Mouse (Mus musculus) left cerebral cortex, postnatal 14 days (tissue): ENCODE results near the gene Fbxl21. TPM values are rescaled to one million over a fixed set of nuclear protein-coding genes. Genes with fewer than 3 reads are reported as not detected.

Experiments used
- DNase-seq, 2 experiments: peaks; one replicate each; pipeline ENCODE4 v3.0.0; 2021 to 2022; ENCODE audit warnings: low spot score in 2 of 2, mixed read lengths in 1 of 2
- intact Hi-C: fragments of 180-260 bp; cut with DNase I; formaldehyde crosslinking; loops from one replicate; pipeline ENCODE4 v1.15.1; 2025
- total RNA-seq, 2 experiments: library from RNA; stranded (reverse); gene quantifications; 2 replicates each; pipeline ENCODE4 v1.2.3; 2021

Fbxl21 gene
- total RNA-seq, 2 experiments from 2014 or later: 3.1 to 4.0 TPM

DNA sequence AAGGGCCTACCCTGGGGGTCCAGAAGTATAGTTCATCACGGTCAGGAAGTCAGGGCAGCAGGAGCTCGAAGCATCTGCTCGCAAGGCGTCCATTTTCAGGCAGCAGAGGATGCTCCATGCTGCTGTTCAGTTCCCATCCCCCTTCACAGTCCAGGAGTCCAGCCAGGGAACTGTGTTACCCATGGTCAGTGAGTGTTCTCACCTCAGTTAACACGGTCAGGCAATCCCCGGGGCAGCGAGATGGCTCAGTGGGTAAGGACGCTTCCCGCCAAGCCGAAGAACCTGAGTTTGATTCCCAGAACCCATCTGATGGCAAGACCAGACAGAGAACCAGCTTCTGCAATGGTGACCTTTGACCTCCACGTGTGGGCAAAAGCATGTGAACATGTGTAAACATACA, 6.0 kb downstream of the Fbxl21 start:
- intact Hi-C loops: no loop called here

GRCm38 (mm10) chr13:56529031-56529430, 6.8 kb downstream of the Fbxl21 start:
- no peak for DNase-seq
- intact Hi-C loops: no loop called here

More for the DNA sequence above, 6.0 kb downstream of the Fbxl21 start:
- no peak for DNase-seq

GRCm38 (mm10) chr13:56529685-56530084, 7.4 kb downstream of the Fbxl21 start:
- DNase-seq: no peak
- intact Hi-C loops: no loop called here

DNA sequence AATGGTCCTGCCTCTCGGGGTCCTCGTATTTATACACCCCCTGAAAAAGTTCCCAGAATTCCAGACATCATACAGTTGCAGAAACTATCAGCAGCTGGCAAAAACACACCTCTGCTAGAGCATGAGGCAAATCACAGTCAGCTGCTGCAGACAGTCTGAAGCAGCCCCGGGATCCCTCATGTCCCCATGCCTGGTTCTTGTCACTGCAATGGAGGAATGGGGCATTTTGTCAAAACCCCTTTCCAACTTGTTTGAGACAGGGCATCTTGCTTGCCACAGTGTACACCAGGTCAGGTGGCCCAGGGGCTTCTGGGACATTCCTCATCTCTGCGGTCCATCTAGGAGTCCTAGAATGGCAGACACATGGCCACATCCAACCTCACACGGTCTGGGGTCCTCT, 12.7 kb downstream of the Fbxl21 start:
- no peak for DNase-seq
- intact Hi-C loops: no loop called here

GRCm38 (mm10) chr13:56535570-56535969, 13.3 kb downstream of the Fbxl21 start:
- intact Hi-C loops: no loop called here
- DNase-seq: no peak

- no peak for DNase-seq
- intact Hi-C loops: no loop called here
Measured at GRCm38 (mm10) chr13:56537026-56537425, 14.8 kb downstream of the Fbxl21 start.

- DNase-seq: peak; percentile 26 to 58
- intact Hi-C loops: no loop called here
Measured at GRCm38 (mm10) chr13:56539846-56540245, 17.6 kb downstream of the Fbxl21 start.

GRCm38 (mm10) chr13:56543805-56544204, 21.5 kb downstream of the Fbxl21 start:
- intact Hi-C loops: no loop called here
- no peak for DNase-seq

DNA sequence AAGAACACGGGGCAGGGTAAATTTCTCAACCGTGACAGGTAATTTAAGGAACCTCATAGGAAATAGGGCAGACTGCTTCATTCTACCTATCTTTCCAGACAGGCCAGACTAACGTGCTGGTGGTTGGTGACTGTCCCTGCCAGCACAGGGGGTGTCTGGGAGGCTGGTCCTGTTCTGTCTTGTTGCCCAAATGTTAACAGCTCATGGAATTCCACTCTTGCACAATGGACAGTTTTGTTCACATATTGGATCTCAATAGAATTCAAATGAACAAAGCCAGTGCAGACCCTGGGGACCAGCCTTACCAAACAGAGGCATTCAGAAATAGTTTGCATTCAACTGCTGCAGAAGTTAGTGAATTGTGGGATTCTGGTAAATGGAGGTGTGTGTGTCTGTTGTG, 22.7 kb downstream of the Fbxl21 start:
- intact Hi-C loops: no loop called here
- no peak for DNase-seq

GRCm38 (mm10) chr13:56548401-56548800, 26.1 kb downstream of the Fbxl21 start, which contains the start of gene Lect2:
Gene Lect2, minus strand, starts transcription at chr13:56548502.
- intact Hi-C loops: no loop called here
- DNase-seq: no peak

GRCm38 (mm10) chr13:56549364-56549763, 27.1 kb downstream of the Fbxl21 start:
- intact Hi-C loops: no loop called here
- DNase-seq: no peak

- DNase-seq: no peak
- intact Hi-C loops: loop anchor here (10.0 kb wide), 1 partner anchor 714 kb away; no protein-coding TSS in a partner anchor
Measured at GRCm38 (mm10) chr13:56550574-56550973, 28.3 kb downstream of the Fbxl21 start.

DNA sequence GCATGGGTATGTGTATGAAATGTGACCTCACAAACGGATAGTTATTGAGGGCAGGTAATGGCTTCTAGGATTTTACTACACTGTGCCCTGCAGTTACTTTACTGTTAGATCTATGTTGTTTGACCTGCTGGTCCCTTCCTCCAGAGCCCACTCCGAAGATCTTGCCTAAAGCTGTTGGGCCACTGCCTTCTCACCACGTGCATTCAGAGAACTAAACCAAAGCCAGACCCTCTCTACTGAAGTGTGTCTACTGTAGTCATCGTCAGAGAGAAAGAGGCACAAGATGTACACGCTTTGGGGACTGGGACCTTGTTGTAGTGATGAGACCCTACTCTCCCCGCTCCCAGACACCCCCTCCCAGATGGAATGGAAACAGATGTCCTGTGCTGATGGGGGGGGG, 29.4 kb downstream of the Fbxl21 start:
- intact Hi-C loops: loop anchor here (10.0 kb wide), 1 partner anchor 713 kb away; no protein-coding TSS in a partner anchor
- no peak for DNase-seq

DNA sequence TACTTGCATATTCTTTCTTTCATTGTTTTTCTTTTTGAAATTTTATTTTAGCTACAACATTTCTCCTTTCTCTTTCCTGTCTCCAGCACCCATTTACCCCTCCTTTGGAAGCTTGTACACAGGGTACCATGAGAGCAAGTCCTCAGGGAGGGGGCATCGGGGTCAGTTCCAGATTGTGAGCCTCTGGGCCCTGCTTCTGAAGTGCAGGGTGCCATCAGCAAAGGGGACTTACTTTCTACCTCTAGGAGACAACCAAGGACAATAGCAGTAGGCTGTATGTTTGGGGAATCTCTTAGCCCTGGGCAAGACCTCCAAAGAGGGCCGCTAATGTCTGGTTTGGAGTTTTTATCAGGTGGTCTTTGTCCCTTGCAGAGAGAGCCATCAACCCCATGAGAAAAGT, 31.7 kb downstream of the Fbxl21 start:
- DNase-seq: no peak
- intact Hi-C loops: loop anchor here (10.0 kb wide), 1 partner anchor 711 kb away; no protein-coding TSS in a partner anchor

DNA sequence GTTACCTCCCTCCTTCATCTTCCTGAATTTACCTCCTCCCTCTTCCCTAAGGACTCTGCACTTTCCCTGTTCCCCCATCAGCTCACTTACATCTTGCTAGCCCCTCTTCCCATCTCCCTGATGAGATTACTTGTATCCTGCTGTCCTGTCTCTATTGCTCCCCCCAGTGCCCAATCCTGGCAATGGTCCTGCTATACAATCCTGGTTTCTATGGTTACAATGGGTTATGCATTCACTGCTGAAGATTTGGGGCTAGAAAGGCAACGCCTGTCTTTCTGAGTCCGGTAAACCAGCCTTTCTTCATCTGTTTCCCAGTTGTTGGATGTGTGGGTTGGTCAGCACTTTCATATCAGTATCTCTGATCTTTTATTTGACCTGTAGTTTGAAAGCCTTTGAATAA, 32.1 kb downstream of the Fbxl21 start:
- DNase-seq: peak; percentile 69 to 75
- intact Hi-C loops: loop anchor here (10.0 kb wide), 1 partner anchor 710 kb away; no protein-coding TSS in a partner anchor

- peak; percentile 45 to 49 for DNase-seq
- intact Hi-C loops: loop anchor here (5.0 to 10.0 kb wide), 2 partner anchors 101 to 709 kb away; no protein-coding TSS in a partner anchor
Measured at GRCm38 (mm10) chr13:56555957-56556356, 33.7 kb downstream of the Fbxl21 start.

DNA sequence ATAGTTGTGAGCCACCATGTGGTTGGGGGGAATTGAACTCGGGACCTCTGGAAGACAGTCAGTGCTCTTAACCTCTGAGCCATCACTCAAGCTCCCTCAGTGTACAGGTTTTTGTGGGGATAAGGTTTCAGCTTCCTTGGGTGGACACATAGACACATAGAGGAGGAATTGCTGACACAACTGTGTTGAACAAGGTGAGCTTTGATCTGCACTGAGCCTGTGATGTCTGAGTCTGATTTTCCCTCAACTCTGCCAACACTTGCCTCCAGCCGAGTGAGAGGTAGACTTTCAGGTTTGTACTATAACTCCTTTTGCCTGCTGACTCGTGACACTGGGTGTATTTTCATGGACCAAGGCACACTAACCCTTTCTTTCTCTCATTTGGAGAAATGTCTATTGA, 34.4 kb downstream of the Fbxl21 start:
- intact Hi-C loops: loop anchor here (5.0 to 10.0 kb wide), 2 partner anchors 101 to 708 kb away; no protein-coding TSS in a partner anchor
- DNase-seq: no peak

DNA sequence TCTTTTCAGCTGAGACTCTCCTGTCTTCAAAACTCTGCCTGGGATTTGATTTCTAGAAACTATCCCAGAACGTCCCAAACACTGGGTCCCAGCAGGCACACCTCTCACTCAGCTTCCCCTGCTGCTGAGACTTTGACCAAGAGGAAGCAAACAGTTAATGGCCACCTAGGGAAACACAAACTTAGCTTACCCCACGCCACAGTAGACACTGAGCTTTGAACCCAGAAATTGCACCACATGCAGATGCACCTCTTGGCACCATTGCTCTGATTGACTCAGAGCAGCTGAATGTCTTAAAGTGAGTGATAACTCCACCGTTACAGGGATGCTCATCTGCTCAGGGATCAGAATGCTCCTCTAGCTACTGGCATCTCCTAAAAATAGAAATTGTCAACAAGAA, 36.5 kb downstream of the Fbxl21 start:
- intact Hi-C loops: loop anchor here (5.0 to 10.0 kb wide), 2 partner anchors 98 to 706 kb away; no protein-coding TSS in a partner anchor
- DNase-seq: no peak

DNA sequence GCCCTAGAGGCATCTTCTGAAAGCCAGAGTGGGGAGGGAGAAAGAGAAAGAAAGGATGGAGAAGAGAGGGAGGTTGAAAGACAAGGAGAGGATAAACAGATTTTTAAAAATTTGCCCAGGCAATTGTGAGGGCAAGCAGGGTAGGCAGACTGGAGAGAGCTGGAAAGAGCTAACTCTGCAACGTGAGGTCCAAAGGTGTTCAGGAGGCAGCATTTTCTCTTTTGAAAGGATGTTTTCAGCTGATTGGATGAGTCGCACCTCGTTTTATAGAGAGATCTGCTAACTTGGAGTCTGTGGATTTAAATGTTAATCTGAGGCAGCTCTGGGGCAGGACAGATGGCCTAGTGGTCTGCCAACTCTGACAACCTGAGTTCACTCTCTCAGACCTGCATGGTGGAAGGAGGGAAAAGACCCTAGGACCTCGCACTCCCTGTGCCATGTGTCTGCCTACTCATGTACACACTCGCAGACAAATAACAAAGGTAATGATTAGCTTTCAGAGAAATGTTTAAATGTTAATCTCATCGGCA, 37.6 kb downstream of the Fbxl21 start:
- intact Hi-C loops: loop anchor here (5.0 to 10.0 kb wide), 4 partner anchors 82 to 705 kb away; no protein-coding TSS in a partner anchor

DNA sequence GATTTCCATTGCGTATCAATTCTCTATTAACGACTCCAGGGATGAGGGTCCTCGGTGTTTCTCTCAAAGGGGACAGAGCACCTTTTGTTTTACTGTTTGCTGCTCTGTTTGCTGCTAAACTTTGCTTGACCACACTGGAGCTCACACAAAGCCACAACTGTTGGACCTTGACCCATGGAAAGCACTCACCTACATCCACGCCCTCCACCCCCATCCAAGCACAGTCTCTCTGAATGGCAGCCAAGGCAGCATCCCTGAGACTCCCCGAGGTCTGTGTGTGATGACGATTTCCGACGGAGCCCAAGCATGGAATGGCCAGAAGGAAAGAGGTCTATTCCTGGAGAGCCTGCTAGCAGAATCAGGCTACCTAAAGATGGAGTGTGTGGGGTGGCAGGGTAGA, 38.9 kb downstream of the Fbxl21 start:
- no peak for DNase-seq
- intact Hi-C loops: loop anchor here (5.0 kb wide), 2 partner anchors 81 to 176 kb away; no protein-coding TSS in a partner anchor

More for the DNA sequence above, 37.6 kb downstream of the Fbxl21 start:
- no peak for DNase-seq

DNA sequence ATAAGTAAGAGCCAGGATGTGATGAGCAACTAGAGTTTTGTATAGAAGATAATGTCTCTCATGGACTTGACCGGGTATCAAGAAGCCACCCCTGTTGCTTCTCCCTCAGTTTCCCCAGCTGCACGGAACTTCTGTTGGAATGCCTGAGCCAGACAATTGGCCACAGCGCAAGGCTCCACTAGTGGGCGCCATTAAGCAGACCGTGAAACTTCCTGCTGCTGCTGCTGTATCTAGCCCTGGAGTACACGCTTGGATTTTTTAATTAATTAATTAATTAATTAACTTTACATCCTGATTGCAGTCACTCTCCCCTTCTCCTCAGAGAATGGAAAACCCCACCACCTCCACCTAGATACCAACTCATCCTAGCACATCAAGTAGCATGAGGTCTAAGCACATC, 40.8 kb downstream of the Fbxl21 start:
- DNase-seq: peak in 1 of 2 experiments; percentile 42
- intact Hi-C loops: loop anchor here (5.0 kb wide), 2 partner anchors 79 to 174 kb away; no protein-coding TSS in a partner anchor
